Mouse (Mus musculus) intestine, embryonic 14.5 days (tissue): ENCODE results near the gene Sphk2. TPM values are rescaled to one million over a fixed set of nuclear protein-coding genes. Genes with fewer than 3 reads are reported as not detected.

Experiments used
- ATAC-seq: fragments of 200-750 bp; cut with Nextera tagmentation; replicated peaks from 2 replicates; pipeline ENCODE4 v1.8.0; 2017; ENCODE audit warnings: low read depth, moderate number of reproducible peaks, moderate TSS enrichment, moderate library complexity; ENCODE audit not compliant: low FRiP score, low TSS enrichment
- DNase-seq: peaks from one replicate; pipeline ENCODE4 v3.0.0-alpha.2; 2018; ENCODE audit warnings: low spot score
- H3K27ac ChIP-seq: fragments of 300-500 bp; sonication (generic); 2 replicates; pipeline ENCODE4 v1.5.1; 2014; ENCODE audit warnings: low read depth, mild to moderate bottlenecking, control low read depth
- H3K27me3 ChIP-seq: fragments of 300-500 bp; sonication (generic); replicated peaks from 2 replicates; pipeline ENCODE4 v1.6.1; 2014; ENCODE audit warnings: low read length, control low read depth; ENCODE audit not compliant: control insufficient read depth, insufficient read depth
- H3K36me3 ChIP-seq: fragments of 300-500 bp; sonication (generic); 2 replicates; pipeline ENCODE4 v1.6.1; 2014; ENCODE audit warnings: low read length, control low read depth; ENCODE audit not compliant: control insufficient read depth, insufficient read depth
- H3K4me1 ChIP-seq: fragments of 300-500 bp; sonication (generic); replicated peaks from 2 replicates; pipeline ENCODE4 v1.6.1; 2014; ENCODE audit warnings: low read length, control low read depth, mixed read lengths; ENCODE audit not compliant: control insufficient read depth, insufficient read depth
- H3K4me2 ChIP-seq: fragments of 300-500 bp; sonication (generic); 2 replicates; pipeline ENCODE4 v1.6.1; 2014; ENCODE audit warnings: low read length
- H3K4me3 ChIP-seq: fragments of 300-500 bp; sonication (generic); 2 replicates; pipeline ENCODE4 v1.5.1; 2014; ENCODE audit warnings: low read depth, low read length, control low read depth, mixed read lengths
- H3K9ac ChIP-seq: fragments of 300-500 bp; sonication (generic); 2 replicates; pipeline ENCODE4 v1.6.1; 2014; ENCODE audit warnings: mild to moderate bottlenecking, low read length
- H3K9me3 ChIP-seq: fragments of 300-500 bp; sonication (generic); 2 replicates; pipeline ENCODE4 v1.6.1; 2016; ENCODE audit warnings: low read length, control low read depth; ENCODE audit not compliant: control insufficient read depth
- WGBS: fragments of 180-500 bp; shearing (Covaris S2); extraction: QIAGEN DNeasy Blood & Tissue Kit; methylation state at CpG from one replicate; pipeline ENCODE4 v1.1.7; 2014; 5-methylcytosine and 5-hydroxymethylcytosine counted together
- polyA plus RNA-seq: library from polyadenylated mRNA; unstranded; fragments of >200 nt; fragmentation: Nextera tagmentation; extraction: Ambion mirVana; gene quantifications from 2 replicates; pipeline ENCODE4 v1.2.1, GENCODE M21; 2014

The Sphk2 gene
- polyA plus RNA-seq, 1 experiment from 2014 or later, result 28.1 TPM

GRCm38 (mm10) chr7:45705443-45705864, 12.3 kb downstream of the Sphk2 start:
- DNase-seq (peak; percentile 83), ATAC-seq (peak; percentile 5)
- under 1% methylated on average over 21 of the region's 21 CpGs for WGBS

GRCm38 (mm10) chr7:45704730-45705442, 12.9 kb downstream of the Sphk2 start, which contains the start of gene Dbp:
Dbp (plus strand) TSS chr7:45705088.
- Histone ChIP-seq H3K27me3 (peaks cover 7% of the 10 kb centered on the region), H3K27ac (peak within 1 kb of the TSS; percentile 83), H3K4me2 (peak within 1 kb of the TSS; percentile 96), H3K36me3 (peaks cover 6% of the 10 kb centered on the region), H3K9ac (peak within 1 kb of the TSS; percentile 42), H3K9me3 (no peaks in the 10 kb centered on the region), H3K4me1 (peaks cover 43% of the 10 kb centered on the region), H3K4me3 (peak within 1 kb of the TSS; percentile 65)
- DNase-seq (peak; percentile 97), ATAC-seq (peak; percentile 86)
- under 1% methylated on average over 36 of the region's 36 CpGs for WGBS

More at GRCm38 (mm10) chr7:45705443-45705864, 12.3 kb downstream of the Sphk2 start:
- Histone ChIP-seq H3K9ac (peak overlapping the region; percentile 39), H3K4me2 (peak overlapping the region; percentile 96), H3K27me3 (peaks cover 1% of the 10 kb centered on the region), H3K4me3 (peak overlapping the region; percentile 65), H3K9me3 (no peaks in the 10 kb centered on the region), H3K4me1 (peaks cover 38% of the 10 kb centered on the region), H3K36me3 (peaks cover 11% of the 10 kb centered on the region), H3K27ac (peak overlapping the region; percentile 73)

- peak overlapping the region; percentile 42 for H3K9ac ChIP-seq
- H3K27me3 ChIP-seq, result peaks cover 15% of the 10 kb centered on the region
- peak overlapping the region; percentile 96 for H3K4me2 ChIP-seq
- DNase-seq (peak; percentile 88), ATAC-seq (peak; percentile 37)
- H3K4me3 ChIP-seq, result peak overlapping the region; percentile 65
- peaks cover 43% of the 10 kb centered on the region for H3K4me1 ChIP-seq
- WGBS, result under 1% methylated on average over 13 of the region's 13 CpGs
- peak overlapping the region; percentile 83 for H3K27ac ChIP-seq
- no peaks in the 10 kb centered on the region for H3K9me3 ChIP-seq
- H3K36me3 ChIP-seq, result no peaks in the 10 kb centered on the region
These were observed 13.7 kb downstream of the Sphk2 start for GRCm38 (mm10) chr7:45704046-45704559.

GRCm38 (mm10) chr7:45703521-45704033, 14.2 kb downstream of the Sphk2 start:
- H3K4me3 ChIP-seq, result peak overlapping the region; percentile 65
- H3K9ac ChIP-seq, result no peak overlapping the region
- peaks cover 20% of the 10 kb centered on the region for H3K27me3 ChIP-seq
- ATAC-seq, result no peak
- peak overlapping the region; percentile 83 for H3K27ac ChIP-seq
- peaks cover 42% of the 10 kb centered on the region for H3K4me1 ChIP-seq
- H3K36me3 ChIP-seq, result no peaks in the 10 kb centered on the region
- WGBS, result 40% methylated on average over 12 of the region's 12 CpGs
- H3K4me2 ChIP-seq, result peak overlapping the region; percentile 96
- no peaks in the 10 kb centered on the region for H3K9me3 ChIP-seq
- DNase-seq, result no peak

GRCm38 (mm10) chr7:45702809-45703520, 14.8 kb downstream of the Sphk2 start:
- H3K27ac ChIP-seq, result no peak overlapping the region
- no peak for DNase-seq
- peaks cover 36% of the 10 kb centered on the region for H3K4me1 ChIP-seq
- H3K4me2 ChIP-seq, result no peak overlapping the region; the same call in 1 of the 2 replicates
- H3K4me3 ChIP-seq, result no peak overlapping the region
- no peak for ATAC-seq
- H3K9ac ChIP-seq, result no peak overlapping the region
- no peaks in the 10 kb centered on the region for H3K9me3 ChIP-seq
- 90% methylated on average over 17 of the region's 17 CpGs for whole genome bisulfite sequencing
- H3K27me3 ChIP-seq, result peaks cover 23% of the 10 kb centered on the region
- H3K36me3 ChIP-seq, result no peaks in the 10 kb centered on the region

- Histone ChIP-seq H3K4me3 (no peak overlapping the region), H3K27ac (no peak overlapping the region), H3K4me1 (peaks cover 30% of the 10 kb centered on the region), H3K9ac (no peak overlapping the region), H3K4me2 (no peak overlapping the region), H3K9me3 (no peaks in the 10 kb centered on the region), H3K36me3 (no peaks in the 10 kb centered on the region), H3K27me3 (peaks cover 23% of the 10 kb centered on the region)
- DNase-seq (no peak), ATAC-seq (no peak)
- WGBS, result 91% methylated on average over 11 of the region's 11 CpGs
These were observed 15.5 kb downstream of the Sphk2 start for GRCm38 (mm10) chr7:45702316-45702715.

- DNase-seq, result no peak
- peaks cover 25% of the 10 kb centered on the region for H3K4me1 ChIP-seq
These were observed 16.2 kb downstream of the Sphk2 start for GRCm38 (mm10) chr7:45701607-45702006.

GRCm38 (mm10) chr7:45701072-45701471, 16.7 kb downstream of the Sphk2 start:
- 30% methylated on average over 11 of the region's 11 CpGs for WGBS
- Histone ChIP-seq H3K4me2 (peak overlapping the region; percentile 71), H3K4me3 (peak overlapping the region; percentile 35; the same call in 1 of the 2 replicates), H3K9ac (peak overlapping the region; percentile 34; the same call in 1 of the 2 replicates), H3K27ac (no peak overlapping the region), H3K36me3 (no peaks in the 10 kb centered on the region), H3K9me3 (no peaks in the 10 kb centered on the region), H3K4me1 (peaks cover 23% of the 10 kb centered on the region), H3K27me3 (peaks cover 23% of the 10 kb centered on the region)
- ATAC-seq (no peak), DNase-seq (no peak)

More at GRCm38 (mm10) chr7:45701607-45702006, 16.2 kb downstream of the Sphk2 start:
- peak overlapping the region; percentile 35; the same call in 1 of the 2 replicates for H3K4me3 ChIP-seq
- peaks cover 23% of the 10 kb centered on the region for H3K27me3 ChIP-seq
- peak overlapping the region; percentile 71 for H3K4me2 ChIP-seq
- no peak overlapping the region for H3K27ac ChIP-seq
- no peaks in the 10 kb centered on the region for H3K36me3 ChIP-seq
- WGBS, result 88% methylated on average over 11 of the region's 11 CpGs
- ATAC-seq, result no peak
- H3K9me3 ChIP-seq, result no peaks in the 10 kb centered on the region
- H3K9ac ChIP-seq, result no peak overlapping the region
